Mouse (Mus musculus): Measurements from ENCODE around the gene Bcl11b.

Gene Bcl11b

DNA sequence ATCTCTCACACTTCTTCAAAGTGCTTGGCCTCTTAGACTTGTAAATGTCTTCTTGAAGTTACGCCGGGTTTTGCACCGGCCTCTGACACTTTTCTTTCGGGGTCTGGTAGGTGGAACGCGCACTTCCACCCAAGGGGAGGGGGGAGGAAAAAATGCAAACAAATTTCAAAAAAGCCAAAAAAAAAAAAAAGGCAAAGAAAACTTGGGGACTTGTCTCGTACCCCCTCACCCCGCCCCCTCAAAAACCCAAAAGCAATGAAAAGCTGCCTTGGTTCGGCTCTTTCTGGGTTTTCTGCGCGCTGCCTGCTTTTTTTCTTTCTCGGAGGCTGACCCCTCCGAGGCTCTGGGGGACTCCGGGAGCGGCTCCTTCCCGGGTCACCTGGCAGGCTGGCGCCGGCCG, at the start of gene Bcl11b:
Bcl11b (minus strand) TSS at position 120 of the 400 bp plus-strand sequence.
- in situ Hi-C loops (cut with MboI): no loop called here

DNA sequence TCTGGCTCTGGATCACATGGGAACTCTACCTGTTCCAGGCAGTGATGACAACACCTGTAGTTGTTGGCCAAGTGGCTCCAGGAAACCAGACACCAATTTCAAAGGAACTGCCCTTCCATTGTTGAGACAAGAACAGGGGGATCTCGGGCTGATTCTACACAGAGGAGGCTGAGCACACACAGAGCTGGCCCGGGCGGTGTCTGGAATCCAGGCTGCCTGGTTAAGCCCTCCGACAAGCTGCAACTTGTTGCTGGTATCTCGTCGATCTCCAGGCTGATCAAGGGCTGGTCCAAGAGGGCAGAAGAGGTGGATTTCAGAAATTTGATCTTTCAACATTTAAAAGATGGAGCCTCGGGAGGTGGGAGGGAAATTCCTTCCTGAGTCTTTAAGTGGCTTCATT, 47.6 kb upstream of the Bcl11b start:
- in situ Hi-C loops (cut with MboI): no loop called here

DNA sequence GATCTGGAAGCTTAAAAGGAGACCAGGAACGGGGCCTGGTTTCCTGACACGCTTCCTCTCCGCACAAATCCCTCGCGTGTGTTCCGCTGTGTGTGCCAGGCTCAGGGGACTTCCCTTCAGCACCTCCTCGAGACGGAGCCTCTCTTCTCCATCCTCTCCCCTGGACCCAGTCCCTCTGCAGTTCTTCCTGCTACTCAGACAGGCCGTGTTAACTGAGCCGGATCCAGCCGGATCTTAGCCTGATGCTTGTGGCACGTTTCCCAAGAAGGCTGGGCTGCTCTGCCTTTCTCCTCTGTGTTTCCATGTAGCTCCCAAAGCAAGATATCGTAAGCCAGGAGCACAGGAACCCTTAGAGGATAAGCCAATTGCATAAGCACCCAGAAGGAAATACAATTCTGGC, 46.2 kb upstream of the Bcl11b start:
- in situ Hi-C loops (cut with MboI): no loop called here

DNA sequence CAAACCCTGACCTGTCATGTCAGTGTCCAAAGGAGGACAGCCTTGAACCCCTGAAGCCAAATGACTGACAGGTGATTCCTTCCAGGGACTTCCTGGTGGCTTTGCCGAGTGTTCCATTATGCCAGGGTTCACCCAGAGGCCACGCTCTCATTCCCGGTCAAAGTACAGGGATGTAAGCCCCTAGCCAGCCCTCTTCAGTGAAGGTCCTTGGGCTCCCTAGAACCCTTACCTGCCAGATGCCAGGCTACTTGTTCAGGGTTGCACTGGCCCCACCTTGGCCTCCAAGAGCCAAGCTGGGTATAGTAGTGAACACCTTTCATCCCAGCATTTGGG, 38.8 kb upstream of the Bcl11b start:
- in situ Hi-C loops (cut with MboI): no loop called here

DNA sequence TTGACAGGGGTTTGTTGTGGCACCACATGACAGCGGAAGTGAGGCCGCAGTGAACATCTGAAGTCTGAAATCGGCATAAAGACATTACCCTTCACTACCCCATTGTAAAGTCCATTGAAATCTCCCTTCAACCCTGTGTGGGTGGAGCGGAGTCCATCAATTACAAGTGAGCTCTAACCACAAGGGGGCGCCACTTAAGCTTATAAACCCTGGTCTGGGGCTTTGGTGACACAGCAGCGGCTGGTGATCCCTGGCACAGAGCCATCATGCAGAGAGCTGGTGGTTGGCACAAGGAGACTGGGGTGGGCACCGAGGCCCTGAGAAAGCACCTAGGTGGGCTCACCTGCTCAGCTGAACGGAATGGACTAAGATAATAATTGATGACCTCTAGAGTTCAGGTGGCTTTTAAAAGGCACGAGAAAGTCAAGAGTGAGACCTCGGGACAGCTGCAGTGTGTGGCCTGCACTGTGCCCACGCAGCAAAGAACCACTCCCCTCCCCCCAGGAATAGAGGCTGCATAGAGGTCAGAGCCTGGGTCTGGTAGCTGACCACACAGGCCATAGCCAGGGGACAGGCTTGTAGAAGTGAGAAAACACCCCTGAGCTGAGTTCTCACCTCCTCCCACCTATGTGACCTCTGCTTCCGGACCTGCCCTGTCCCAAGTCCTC, 38.3 kb upstream of the Bcl11b start:
- in situ Hi-C loops (cut with MboI): no loop called here

DNA sequence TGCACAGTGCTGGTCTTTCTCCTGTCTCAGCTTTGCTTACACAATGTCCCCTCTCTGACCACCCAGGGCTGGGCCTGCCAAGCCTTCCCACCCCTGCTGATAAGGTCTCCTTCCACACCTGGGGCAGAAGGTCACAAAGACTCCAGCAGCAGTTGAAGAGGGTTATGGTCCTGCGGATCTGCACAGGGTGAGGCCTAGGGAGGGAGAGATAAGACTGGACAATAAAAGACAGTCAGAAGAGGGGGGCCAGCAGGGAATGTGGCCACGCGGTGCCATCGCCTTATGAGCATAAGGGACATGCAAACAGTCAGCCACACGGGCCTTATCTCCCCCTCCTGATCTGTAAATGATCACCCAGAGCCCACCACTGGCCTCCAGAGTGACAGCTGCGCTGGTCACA, 34.0 kb upstream of the Bcl11b start:
- in situ Hi-C loops (cut with MboI): no loop called here

DNA sequence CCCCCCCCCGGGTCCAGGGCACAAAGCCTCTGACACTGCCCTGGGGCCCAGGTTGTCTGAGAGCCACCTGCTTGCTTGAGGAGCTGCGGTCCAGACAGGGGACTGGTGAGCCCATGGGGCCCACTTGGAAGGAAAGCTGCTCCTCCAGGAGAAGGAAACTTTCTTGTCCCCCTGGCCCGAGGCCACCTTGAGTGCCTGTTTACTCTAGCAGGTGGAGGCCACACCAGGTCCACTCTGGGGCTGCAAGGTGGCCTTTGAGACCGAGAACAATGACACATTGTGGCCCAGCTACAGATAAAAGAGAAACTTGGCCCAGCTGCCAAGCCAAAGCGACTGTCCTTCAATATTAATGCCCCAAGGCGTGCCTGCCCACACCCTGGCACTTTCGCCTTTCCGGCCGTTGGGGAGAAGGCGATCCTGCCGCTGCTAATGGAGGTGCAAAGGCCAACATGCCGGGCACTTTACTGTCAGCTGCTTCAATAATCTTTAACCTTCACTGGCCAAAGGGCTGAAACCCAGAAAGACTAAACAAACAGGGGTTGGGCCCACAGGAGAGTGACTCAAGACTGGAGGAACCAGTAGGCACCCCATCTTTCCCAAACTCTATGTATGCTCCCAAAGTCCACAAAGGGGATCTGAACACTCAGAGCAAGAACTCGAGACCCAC, 32.1 kb upstream of the Bcl11b start:
- in situ Hi-C loops (cut with MboI): no loop called here

DNA sequence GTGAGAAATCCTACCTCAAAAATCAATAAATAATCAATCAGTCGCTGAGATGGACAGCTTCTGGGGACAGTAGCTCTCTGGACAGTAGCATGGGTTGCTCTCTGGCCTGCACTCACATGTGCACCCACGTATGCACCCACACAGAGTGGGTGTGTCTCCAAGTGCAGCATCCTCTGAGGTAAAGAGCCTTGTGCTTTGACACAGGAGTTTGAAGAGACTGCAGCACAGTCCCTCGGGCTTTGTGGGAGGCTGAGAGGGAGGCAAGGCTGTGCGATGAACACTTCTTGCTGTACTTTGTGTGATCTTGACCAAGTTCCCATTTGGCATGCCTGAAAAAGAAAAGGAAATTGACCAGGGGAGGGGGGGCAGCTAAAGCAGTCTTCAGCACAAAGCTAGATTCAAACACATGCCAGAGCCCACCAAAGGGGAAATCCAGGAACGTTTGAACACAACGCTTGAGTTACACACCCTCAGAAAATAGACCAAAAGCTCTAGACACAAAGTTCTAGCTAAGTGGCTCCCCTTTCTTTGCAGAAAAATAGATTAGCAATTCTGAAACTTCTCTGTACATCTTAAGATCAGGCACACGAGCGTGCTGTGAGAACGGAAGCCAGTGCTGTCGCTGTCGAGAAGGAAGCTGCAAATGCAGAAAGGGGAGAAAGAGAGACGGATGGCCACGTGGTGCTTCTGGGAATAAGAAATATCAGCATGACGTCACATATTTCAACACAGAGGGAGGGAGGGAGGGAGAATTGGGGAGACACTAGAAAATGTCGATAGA, 19.6 kb upstream of the Bcl11b start:
- in situ Hi-C loops (cut with MboI): no loop called here

DNA sequence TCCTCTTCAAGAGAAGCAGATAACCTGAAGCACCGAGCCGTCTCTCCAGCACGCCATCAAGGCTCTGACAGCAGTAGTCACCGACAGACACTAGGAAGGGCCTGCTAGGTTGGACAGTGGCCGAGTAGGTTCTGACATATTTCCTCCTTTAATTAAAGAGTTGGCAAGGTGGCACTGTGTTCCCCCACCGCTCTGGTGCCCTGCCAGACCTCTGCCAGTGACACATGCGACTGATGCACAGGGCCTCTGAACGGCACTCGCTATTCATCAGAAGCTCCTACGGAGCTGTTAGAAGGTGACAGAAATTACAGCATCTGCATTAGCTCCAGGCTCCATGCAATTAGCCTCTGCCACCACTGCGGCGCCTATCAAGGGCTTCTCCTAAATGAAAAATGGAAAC, 8.6 kb upstream of the Bcl11b start:
- in situ Hi-C loops (cut with MboI): no loop called here

DNA sequence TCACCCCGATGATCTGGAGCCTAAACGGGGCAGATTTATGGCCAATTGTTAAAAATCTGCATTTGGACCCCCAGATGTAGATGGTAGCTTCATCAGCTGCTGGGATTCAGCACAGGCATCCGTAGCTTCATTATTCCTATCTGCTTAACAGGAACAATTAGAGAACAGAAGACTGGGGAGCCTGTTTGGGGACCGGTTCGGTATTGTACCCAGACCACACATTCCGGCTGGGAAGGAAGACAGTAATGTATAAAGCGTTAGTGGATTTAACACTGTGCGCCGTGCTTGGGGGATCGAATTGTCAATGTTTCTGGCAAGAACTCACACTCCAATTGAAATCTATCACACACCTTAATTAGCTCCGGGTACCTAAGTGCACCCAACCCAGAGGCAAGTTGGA, 6.9 kb upstream of the Bcl11b start:
- in situ Hi-C loops (cut with MboI): no loop called here

DNA sequence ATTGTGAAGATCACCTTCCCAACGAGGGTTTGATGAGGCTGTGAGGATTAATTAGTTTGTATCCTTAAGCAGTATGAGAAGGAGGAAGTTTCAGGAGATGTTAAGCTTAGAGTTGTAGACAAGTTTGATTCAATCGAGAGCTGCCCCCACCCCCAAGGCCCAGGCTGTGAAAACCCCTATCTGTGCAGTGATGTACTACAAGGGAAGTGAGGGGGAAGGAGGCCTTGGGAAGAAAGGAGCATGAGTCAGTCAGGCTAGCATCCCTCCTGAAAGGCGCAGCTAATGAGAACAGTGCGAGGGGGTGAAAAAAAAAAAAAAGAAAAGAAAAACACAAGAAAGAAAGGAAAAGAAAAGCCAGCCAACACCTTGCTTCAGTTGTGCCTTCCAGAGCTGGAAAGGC, 5.8 kb upstream of the Bcl11b start:
- in situ Hi-C loops (cut with MboI): no loop called here

DNA sequence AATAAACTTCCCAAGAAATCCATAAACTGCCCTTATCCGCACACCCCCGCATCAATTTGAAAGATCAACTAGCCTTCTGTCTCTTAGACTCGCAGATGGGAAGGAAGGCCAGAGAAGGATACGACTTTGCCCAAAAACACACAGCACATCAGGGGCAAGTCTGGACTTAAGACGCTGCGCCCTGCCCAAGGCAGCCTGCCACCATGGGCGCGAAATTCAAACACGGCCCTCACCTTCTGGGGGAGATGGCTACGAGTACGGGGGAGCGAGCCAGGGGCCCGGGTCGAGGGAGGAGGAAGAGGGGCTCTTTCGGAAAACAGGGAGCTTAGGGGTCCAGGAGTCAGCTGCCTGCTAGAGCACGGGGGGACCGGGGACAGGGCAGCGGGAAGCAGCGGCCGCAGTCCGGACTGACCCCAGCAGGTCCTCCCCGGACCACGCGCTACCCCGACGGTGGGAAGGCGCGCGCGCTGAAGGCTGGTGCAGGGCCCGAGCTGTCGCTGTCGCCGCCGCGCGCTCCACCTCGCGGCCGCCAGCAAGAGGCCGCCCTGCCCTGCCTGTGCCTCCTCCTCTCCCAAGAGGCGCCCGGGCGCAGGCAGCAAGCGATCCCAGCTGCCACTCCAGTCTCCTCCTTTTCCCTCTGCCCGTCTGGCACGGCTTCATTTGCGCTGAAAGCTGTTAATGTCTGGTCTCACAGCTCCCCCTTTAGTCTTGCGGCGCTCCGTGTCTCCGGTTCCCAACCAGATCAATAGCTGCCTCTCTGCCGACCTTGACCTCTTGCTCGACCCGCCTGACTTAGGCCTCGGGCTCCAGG, 2.6 kb upstream of the Bcl11b start:
- in situ Hi-C loops (cut with MboI): no loop called here

DNA sequence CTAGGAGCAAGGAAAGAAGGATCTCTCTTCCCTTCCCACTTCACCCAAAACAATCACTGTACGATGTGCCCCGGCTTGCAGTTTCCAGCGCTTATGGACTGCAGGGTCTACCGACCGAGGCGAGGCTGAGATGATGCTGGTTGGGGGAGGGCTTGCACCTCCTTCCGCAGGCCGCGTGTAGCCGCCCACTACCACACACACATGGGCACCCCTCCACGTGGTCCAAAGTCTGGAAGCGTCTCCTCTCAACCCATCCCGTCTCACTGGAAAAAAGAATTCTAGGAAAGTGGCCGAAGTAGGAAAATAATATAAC, 2.0 kb upstream of the Bcl11b start:
- in situ Hi-C loops (cut with MboI): no loop called here

DNA sequence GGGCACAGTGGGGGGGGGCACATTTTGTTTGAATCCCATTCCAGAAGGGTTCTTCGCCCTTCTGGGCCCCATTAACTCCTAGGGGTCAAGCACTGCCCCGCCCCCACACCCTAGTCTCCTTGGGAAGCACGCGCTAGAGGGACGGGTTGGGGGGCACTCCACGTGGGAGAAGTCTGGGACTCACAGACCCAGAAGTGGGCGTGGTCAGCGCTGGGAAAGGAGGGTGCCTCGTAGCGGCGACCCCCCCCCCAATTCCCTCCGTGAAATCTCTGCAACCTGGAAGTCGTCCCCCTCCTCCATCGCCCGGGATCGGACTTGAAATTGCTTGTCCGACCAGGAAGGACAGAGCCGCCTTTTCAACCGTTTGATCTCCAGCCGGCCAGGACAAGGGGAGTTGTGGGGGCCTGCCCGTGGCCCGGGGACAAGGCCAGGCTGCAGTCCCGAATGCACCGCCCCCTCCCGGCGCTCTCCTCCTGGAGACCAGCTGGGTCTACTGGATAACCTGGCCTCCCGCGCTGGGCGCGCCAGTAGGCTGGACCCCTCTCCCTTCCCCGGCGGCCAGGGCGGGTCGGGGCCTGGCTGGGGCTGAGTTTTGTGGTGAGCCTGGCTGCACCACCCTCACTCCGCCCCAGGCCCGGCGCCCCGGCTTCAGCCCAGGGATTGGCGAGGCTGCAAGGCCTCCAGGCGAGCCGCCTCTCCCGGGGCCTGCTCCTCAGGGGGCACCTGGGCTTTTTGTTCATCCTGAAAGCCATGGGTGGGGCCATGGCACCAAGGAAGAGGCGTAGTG, 1.5 kb upstream of the Bcl11b start:
- in situ Hi-C loops (cut with MboI): no loop called here

DNA sequence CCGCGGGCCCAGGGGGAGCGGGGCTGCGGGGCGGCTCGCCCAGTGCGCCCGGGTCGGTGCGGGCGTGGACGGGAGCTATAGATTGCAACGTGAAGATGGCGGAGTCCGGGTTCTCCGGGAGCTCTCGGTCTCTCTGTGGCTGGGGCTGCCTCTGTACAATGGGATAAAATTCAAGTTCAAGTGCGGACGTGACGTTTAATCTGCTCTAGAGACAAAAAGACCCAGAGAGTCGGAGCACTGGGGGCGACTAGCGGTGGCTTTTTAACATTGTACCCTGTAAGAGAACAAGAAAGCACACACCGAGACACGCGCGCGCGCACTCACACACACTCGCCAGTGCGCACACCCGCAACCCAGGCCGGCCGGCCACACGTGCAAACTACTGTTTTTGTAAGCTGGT, 526 bp upstream of the Bcl11b start:
- in situ Hi-C loops (cut with MboI): no loop called here

DNA sequence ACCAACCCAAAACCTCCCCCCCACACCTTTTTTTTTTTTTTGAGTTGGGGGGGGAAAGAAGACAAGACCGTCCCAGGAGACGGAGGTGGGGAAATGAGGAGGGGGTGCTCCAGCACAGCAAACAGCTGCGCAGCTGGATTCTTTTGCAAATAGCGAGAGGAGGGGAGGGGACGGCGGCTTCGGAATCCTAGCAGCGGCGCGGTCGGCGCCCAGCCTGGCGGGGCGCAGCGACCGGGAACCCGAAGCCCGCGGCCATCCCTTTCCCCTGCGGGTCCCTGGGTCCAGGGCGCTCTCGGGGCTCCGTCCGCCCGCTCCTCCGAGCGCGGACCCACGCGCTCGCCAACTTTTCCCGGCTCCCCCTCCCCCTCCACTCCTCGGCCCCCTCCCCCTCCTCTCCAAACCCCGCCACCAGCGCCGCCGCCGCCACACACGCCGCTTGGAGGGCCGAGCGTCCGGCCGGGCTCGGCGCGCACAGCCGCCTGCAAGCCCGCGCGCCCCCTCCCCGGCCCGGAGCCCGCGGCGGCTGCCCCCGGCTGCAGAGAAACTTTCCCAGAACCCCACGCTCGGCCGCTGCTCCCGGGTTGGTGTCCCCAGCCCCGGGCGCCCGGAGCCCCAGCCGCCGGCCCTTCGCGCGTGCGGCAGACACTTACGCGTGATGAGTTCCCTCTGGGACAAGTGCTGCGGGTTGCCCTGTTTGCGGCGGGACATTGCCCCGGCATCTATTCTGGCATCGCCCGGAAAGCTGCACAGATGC, 789 bp downstream of the Bcl11b start:
- in situ Hi-C loops (cut with MboI): no loop called here

DNA sequence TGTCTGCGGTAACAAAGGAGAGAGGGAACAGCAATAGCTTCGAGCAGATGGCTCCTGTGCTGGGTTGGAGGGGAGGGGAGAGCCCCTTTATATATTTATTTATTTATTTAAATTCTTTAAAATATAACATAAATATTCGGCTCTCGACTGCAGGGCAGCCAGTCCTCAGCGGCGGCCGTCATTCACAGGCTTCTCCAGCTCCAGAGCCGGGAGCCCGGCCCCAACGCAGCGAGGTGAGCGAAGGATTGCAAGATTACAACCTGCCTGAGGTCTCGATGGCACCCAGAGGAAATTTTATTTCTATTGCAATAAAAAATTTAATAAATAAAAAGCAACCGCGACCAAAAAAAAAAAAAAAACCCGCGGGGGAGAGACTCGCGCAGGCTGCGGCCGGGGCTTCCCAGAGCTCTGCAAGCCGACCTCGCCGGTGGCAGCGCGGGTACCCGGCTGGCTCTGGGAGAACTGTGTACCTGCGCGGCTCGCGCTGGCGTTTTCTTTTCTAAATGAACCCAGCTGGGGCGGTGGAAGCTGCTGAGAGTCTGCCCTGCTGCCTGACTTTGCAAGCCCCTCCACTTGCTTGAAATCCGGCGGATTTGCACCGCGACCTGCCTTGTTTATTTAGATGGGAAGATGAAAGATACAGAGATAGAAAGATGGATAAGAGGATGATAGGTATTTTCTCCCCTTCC, 1.6 kb downstream of the Bcl11b start:
- in situ Hi-C loops (cut with MboI): no loop called here

DNA sequence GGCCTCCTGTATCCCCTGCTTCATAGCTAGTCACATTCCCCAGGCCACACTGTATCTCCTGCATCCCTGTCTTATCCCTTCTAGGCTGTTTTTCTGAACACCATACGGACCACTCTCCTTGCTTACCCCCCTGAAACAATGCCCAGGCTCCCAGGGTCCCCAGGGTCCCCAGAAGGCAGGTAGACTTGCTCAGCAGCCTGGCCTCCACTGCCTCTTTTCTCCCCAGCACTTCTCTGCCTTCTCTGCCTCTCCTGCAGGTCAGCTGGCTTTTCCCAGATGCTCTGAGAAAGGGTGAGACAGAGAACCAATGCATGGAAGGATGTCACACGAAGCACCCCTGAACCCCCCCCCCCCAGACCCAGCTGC, 2.7 kb downstream of the Bcl11b start:
- in situ Hi-C loops (cut with MboI): no loop called here

DNA sequence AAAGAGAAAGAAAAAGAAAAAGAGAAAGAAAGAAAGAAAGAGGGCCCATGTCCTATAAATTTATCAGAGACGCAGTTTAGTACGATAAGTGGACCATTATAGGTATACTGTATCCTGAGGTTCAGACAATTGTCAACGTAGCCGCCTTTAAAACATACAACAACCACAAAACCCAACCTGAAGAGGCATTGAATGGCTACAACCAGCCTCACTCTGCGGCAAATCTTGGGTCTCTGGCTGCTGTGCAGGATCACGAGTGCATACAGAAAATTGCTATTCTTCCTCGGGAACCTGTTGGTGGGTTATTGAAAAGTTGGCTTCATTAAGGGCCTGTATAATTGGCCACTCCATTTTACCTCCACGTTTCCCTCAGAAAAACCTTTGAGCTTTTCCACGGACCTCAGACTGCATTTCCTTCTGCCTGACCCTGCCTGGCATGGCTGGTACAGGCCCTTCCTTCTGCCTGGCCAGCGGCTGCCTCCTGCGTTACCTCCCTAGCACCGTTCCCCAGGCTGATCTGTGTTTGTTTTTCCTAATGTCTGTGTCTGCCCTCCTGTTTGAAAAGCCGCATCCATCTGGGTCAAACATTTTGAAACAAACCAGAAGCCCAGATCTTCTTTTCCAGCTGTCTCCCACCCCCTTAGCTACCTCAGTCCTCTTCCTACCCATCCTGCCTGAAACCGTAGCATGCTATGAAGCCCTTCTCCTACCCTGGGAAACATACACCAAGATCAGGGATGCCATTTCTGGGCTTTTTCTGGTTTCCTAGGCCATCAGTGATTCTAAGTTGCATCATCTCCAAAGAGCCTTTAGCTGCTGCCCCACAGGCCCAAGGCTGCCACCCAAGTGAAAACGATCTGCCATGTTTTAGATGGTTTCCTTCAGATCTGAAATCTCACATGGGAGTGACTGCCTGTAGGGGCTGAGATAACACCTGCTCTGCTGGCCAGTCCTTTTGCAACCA, 3.4 kb downstream of the Bcl11b start:
- in situ Hi-C loops (cut with MboI): no loop called here

Data from mature B cell (primary cell).